Mouse (Mus musculus) myocyte (in vitro differentiated cells): ENCODE data around the gene Fgf5. TPM values are rescaled to one million over a fixed set of nuclear protein-coding genes. Genes with fewer than 3 reads are reported as not detected.

Experiments
- H3K27me3 ChIP-seq: one replicate; pipeline ENCODE4 v1.6.1; 2011; ENCODE audit not compliant: control insufficient read depth, insufficient read depth, insufficient read length
- H3K36me3 ChIP-seq: one replicate; pipeline ENCODE4 v1.6.1; 2011; ENCODE audit not compliant: control insufficient read depth, insufficient read depth
- H3K4me2 ChIP-seq: one replicate; pipeline ENCODE4 v1.6.1; 2011; ENCODE audit warnings: low read depth, control low read depth
- H3K4me3 ChIP-seq: one replicate; pipeline ENCODE4 v1.5.1; 2011; ENCODE audit warnings: mild to moderate bottlenecking, control low read depth, moderate library complexity
- H3K79me2 ChIP-seq: one replicate; pipeline ENCODE4 v1.6.1; 2011; ENCODE audit not compliant: control insufficient read depth, insufficient read depth
- H3ac ChIP-seq: one replicate; pipeline ENCODE4 v1.6.1; 2011; ENCODE audit not compliant: control insufficient read depth, insufficient read length
- CEBPB ChIP-seq: IDR thresholded peaks from 2 replicates; pipeline ENCODE4 v1.6.1; 2011; ENCODE audit warnings: mild to moderate bottlenecking, moderate library complexity; ENCODE audit not compliant: poor library complexity, insufficient read depth, severe bottlenecking
- E2F4 ChIP-seq: IDR thresholded peaks from one replicate; pipeline ENCODE4 v1.6.1; 2011; ENCODE audit warnings: mild to moderate bottlenecking, control low read depth, moderate library complexity; ENCODE audit not compliant: insufficient read depth
- MAX ChIP-seq: IDR thresholded peaks from one replicate; pipeline ENCODE4 v1.6.1; 2011; ENCODE audit warnings: low read depth, mild to moderate bottlenecking, control low read depth
- MYOD1 ChIP-seq, 3 experiments: IDR thresholded peaks; one replicate each; pipeline ENCODE4 v1.6.1; 2011; ENCODE audit warnings: control low read depth in 2 of 3, low read depth in 2 of 3, mild to moderate bottlenecking in 2 of 3, moderate library complexity in 1 of 3; ENCODE audit not compliant: insufficient read length in 2 of 3, control insufficient read depth in 1 of 3
- MYOG ChIP-seq, 3 experiments: IDR thresholded peaks; one replicate each; pipeline ENCODE4 v1.6.1; 2011; ENCODE audit warnings: control low read depth in 2 of 3, low read depth in 2 of 3, mild to moderate bottlenecking in 2 of 3; ENCODE audit not compliant: insufficient read length in 2 of 3, control insufficient read depth in 1 of 3, insufficient read depth in 1 of 3
- POLR2A ChIP-seq: IDR thresholded peaks from one replicate; pipeline ENCODE4 v1.6.1; 2011; ENCODE audit warnings: low read depth, mild to moderate bottlenecking, control low read depth, moderate library complexity; ENCODE audit not compliant: insufficient read length
- POLR2AphosphoS2 ChIP-seq: IDR thresholded peaks from one replicate; pipeline ENCODE4 v1.6.1; 2011; ENCODE audit warnings: low read depth, control low read depth; ENCODE audit not compliant: insufficient read length
- REST ChIP-seq: IDR thresholded peaks from one replicate; pipeline ENCODE4 v1.6.1; 2011; ENCODE audit warnings: mild to moderate bottlenecking, control low read depth, moderate library complexity; ENCODE audit not compliant: insufficient read depth, insufficient read length
- SRF ChIP-seq: IDR thresholded peaks from one replicate; pipeline ENCODE4 v1.6.1; 2011; ENCODE audit warnings: low read depth; ENCODE audit not compliant: control insufficient read depth, insufficient read length
- TCF12 ChIP-seq: IDR thresholded peaks from one replicate; pipeline ENCODE4 v1.6.1; 2011; ENCODE audit warnings: mild to moderate bottlenecking, control low read depth; ENCODE audit not compliant: poor library complexity, insufficient read depth, severe bottlenecking
- TCF3 ChIP-seq: IDR thresholded peaks from one replicate; pipeline ENCODE4 v1.6.1; 2011; ENCODE audit warnings: low read depth, control low read depth; ENCODE audit not compliant: insufficient read length
- USF1 ChIP-seq: IDR thresholded peaks from one replicate; pipeline ENCODE4 v1.6.1; 2011; ENCODE audit warnings: low read depth, mild to moderate bottlenecking, control low read depth, moderate library complexity
- polyA plus RNA-seq: library from polyadenylated mRNA; unstranded; fragments of >200 nt; fragmentation: generic; extraction: Trizol; gene quantifications from one replicate; pipeline ENCODE4 v1.2.1, GENCODE M21; 2012; ENCODE audit warnings: missing spikeins

The Fgf5 gene
- polyA plus RNA-seq, 1 experiment = 0.40 TPM

DNA sequence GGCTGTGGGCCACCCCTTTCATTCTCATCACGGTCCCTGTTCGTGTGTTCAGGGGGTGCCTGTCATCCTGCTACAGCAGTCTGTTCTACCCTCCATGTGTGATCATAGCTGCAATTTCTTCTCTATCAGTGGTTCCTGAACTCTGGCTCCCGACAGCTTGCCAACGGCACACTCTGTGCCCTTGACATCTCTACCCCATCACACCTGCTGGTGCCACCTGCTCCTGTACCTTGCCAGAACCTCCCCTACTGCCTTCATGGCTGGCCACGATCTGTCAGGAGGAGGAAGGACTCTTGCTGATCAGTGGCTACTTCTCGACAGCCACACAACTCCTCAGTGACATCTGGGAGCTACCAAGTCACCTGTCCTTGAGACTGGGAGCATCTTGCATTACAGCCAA is 24.5 kb upstream of the Fgf5 start:
- Histone ChIP-seq H3K4me2 (no peak overlapping the region), H3K36me3 (no peaks in the 10 kb centered on the region), H3ac (no peak overlapping the region), H3K79me2 (no peaks in the 10 kb centered on the region), H3K27me3 (no peaks in the 10 kb centered on the region), H3K4me3 (no peak overlapping the region)
- TF ChIP-seq POLR2A (no peak), CEBPB (no peak), MYOG (IDR thresholded peaks at IDR 0.05; ENCODE audit: control insufficient read depth in 1 of 3, insufficient read depth in 1 of 3, insufficient read length in 2 of 3, low read depth in 2 of 3) (no peak), TCF12 (no peak), REST (no peak), USF1 (no peak), SRF (no peak), MYOD1 (IDR thresholded peaks at IDR 0.05; ENCODE audit: control insufficient read depth in 1 of 3, insufficient read length in 2 of 3, low read depth in 2 of 3) (no peak), MAX (no peak), POLR2AphosphoS2 (no peak), TCF3 (no peak), E2F4 (no peak)

- Histone ChIP-seq H3K27me3 (no peaks in the 10 kb centered on the region), H3K4me3 (no peak overlapping the region), H3K36me3 (no peaks in the 10 kb centered on the region), H3ac (no peak overlapping the region), H3K4me2 (no peak overlapping the region), H3K79me2 (no peaks in the 10 kb centered on the region)
- TF ChIP-seq POLR2A (no peak), USF1 (no peak), REST (no peak), CEBPB (no peak), TCF3 (no peak), MAX (no peak), SRF (no peak), TCF12 (no peak), E2F4 (no peak), POLR2AphosphoS2 (no peak), MYOG (IDR thresholded peaks at IDR 0.05; ENCODE audit: control insufficient read depth in 1 of 3, insufficient read depth in 1 of 3, insufficient read length in 2 of 3, low read depth in 2 of 3) (no peak), MYOD1 (IDR thresholded peaks at IDR 0.05; ENCODE audit: control insufficient read depth in 1 of 3, insufficient read length in 2 of 3, low read depth in 2 of 3) (no peak)
Observed at GRCm38 (mm10) chr5:98238466-98238865, 15.5 kb upstream of the Fgf5 start.

GRCm38 (mm10) chr5:98241322-98241829 is 12.6 kb upstream of the Fgf5 start:
- H3K79me2 ChIP-seq = no peaks in the 10 kb centered on the region
- H3K27me3 ChIP-seq = no peaks in the 10 kb centered on the region
- H3ac ChIP-seq = no peak overlapping the region
- no peak for TF ChIP-seq E2F4
- TF ChIP-seq POLR2AphosphoS2 = no peak
- TF ChIP-seq MYOG (IDR thresholded peaks at IDR 0.05; ENCODE audit: control insufficient read depth in 1 of 3, insufficient read depth in 1 of 3, insufficient read length in 2 of 3, low read depth in 2 of 3) = no peak
- TF ChIP-seq MAX = no peak
- H3K4me3 ChIP-seq = no peak overlapping the region
- H3K4me2 ChIP-seq = no peak overlapping the region
- H3K36me3 ChIP-seq = no peaks in the 10 kb centered on the region

- H3K36me3 ChIP-seq = no peaks in the 10 kb centered on the region
- no peak overlapping the region for H3K4me3 ChIP-seq
- no peak for TF ChIP-seq MYOG (IDR thresholded peaks at IDR 0.05; ENCODE audit: control insufficient read depth in 1 of 3, insufficient read depth in 1 of 3, insufficient read length in 2 of 3, low read depth in 2 of 3)
- TF ChIP-seq CEBPB = no peak
- no peak for TF ChIP-seq POLR2AphosphoS2
- TF ChIP-seq SRF = no peak
- TF ChIP-seq REST = no peak
- no peak for TF ChIP-seq USF1
- no peak for TF ChIP-seq TCF12
- H3ac ChIP-seq = no peak overlapping the region
- no peak overlapping the region for H3K4me2 ChIP-seq
- H3K27me3 ChIP-seq = no peaks in the 10 kb centered on the region
- H3K79me2 ChIP-seq = no peaks in the 10 kb centered on the region
Observed at GRCm38 (mm10) chr5:98245303-98245702, 8.7 kb upstream of the Fgf5 start.

DNA sequence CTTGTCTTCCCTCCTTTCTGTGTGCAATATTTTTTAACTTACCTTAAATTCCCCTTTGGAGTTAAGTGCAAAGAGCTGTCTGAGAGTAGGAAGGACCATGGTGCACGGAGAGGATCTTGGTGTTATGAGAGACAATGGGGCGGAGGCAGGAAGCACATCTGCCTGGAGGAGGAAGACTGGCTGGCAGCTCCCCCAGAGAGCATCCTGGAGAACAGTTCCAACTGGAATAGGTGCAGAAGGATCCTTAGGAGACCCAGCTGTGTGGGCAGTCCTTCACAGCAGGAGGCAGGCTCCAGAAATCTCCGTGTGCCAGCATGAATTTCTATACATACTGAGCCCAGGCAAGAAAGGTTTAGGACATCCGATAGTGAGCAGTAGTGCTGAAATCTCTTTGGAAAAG is 8.0 kb upstream of the Fgf5 start:
- no peaks in the 10 kb centered on the region for H3K36me3 ChIP-seq
- H3K4me3 ChIP-seq = no peak overlapping the region
- TF ChIP-seq TCF3 (no peak), POLR2AphosphoS2 (no peak), REST (no peak), MYOD1 (IDR thresholded peaks at IDR 0.05; ENCODE audit: control insufficient read depth in 1 of 3, insufficient read length in 2 of 3, low read depth in 2 of 3) (no peak), CEBPB (no peak), MAX (no peak), E2F4 (no peak), USF1 (no peak), MYOG (IDR thresholded peaks at IDR 0.05; ENCODE audit: control insufficient read depth in 1 of 3, insufficient read depth in 1 of 3, insufficient read length in 2 of 3, low read depth in 2 of 3) (no peak), SRF (no peak), TCF12 (no peak), POLR2A (no peak)
- no peak overlapping the region for H3ac ChIP-seq
- H3K4me2 ChIP-seq = no peak overlapping the region
- H3K79me2 ChIP-seq = no peaks in the 10 kb centered on the region
- no peaks in the 10 kb centered on the region for H3K27me3 ChIP-seq
